25 mouse cellular contexts compared by ENCODE assay signal in genomic region chr14:46656249-46656648, GRCm38 (mm10).
A peak's percentile ranks its signal among the peaks of the same experiment; 100 is the strongest.
DNase-seq lines count a peak whose midpoint lies in the region; ATAC-seq and TF ChIP-seq lines count a peak whose summit lies in the region.
"Had no signal": no experiment of that assay in that cellular context is flagged by ENCODE, and none has a peak within 500 bp of the region (broad histone marks: within the 10 kb centered on the region; RNA-seq: fewer than 3 reads in every experiment).

No protein-coding gene starts in this region.

- TF ChIP-seq CTCF in kidney, adult 2 months (conservative IDR thresholded peaks at IDR 0.05; ENCODE audit: insufficient read depth, insufficient read length, low read depth, low read length): no peak

- no peaks in the 10 kb centered on the region for H3K9me3 ChIP-seq in heart, embryonic 10.5 days
- no peaks in the 10 kb centered on the region for H3K9me3 ChIP-seq in kidney, embryonic 15.5 days (replicated peaks)
- H3K9me3 ChIP-seq: embryonic facial prominence, embryonic 12.5 days; embryonic facial prominence, embryonic 15.5 days; heart, embryonic 13.5 days had no signal

- H3K36me3 ChIP-seq in heart, embryonic 10.5 days: no peaks in the 10 kb centered on the region
- H3K36me3 ChIP-seq in kidney, embryonic 15.5 days: no peaks in the 10 kb centered on the region
- no peaks in the 10 kb centered on the region for H3K36me3 ChIP-seq in kidney, adult 2 months (ENCODE audit: control insufficient read depth, insufficient read depth, low read length)
- H3K36me3 ChIP-seq: embryonic facial prominence, embryonic 12.5 days; embryonic facial prominence, embryonic 15.5 days; heart, embryonic 13.5 days had no signal

- intact Hi-C loops in heart, postnatal 14 days (cut with DNase I): no loop called here

- H3K27ac ChIP-seq in heart, embryonic 10.5 days: no peak overlapping the region
- peak overlapping the region; percentile 37; the same call in 1 of the 2 replicates for H3K27ac ChIP-seq in kidney, embryonic 15.5 days
- no peak overlapping the region for H3K27ac ChIP-seq in kidney, adult 2 months (ENCODE audit: insufficient read depth, low read depth, low read length)
- H3K27ac ChIP-seq: embryonic facial prominence, embryonic 12.5 days; embryonic facial prominence, embryonic 15.5 days; heart, embryonic 13.5 days; hindbrain, embryonic 14.5 days; hindbrain, postnatal 0 days had no signal

- no peak for TF ChIP-seq POLR2A in kidney, adult 2 months (IDR thresholded peaks at IDR 0.05; ENCODE audit: low read depth, low read length)

- ATAC-seq in kidney, embryonic 15.5 days (replicated peaks; ENCODE audit: low FRiP score): peak; percentile 59; the same call in 1 of the 2 replicates
- ATAC-seq: CD4-positive, CD25-positive, alpha-beta regulatory T cell, adult 4 months; forebrain, embryonic 14.5 days; forebrain, postnatal 0 days; hindbrain, postnatal 0 days; inflammation-experienced regulatory T-cells, adult 6 months; intestine, embryonic 16.5 days had no signal

- H3K4me3 ChIP-seq in heart, embryonic 10.5 days: no peak overlapping the region
- no peak overlapping the region for H3K4me3 ChIP-seq in kidney, embryonic 15.5 days (replicated peaks)
- no peak overlapping the region for H3K4me3 ChIP-seq in kidney, adult 2 months (ENCODE audit: insufficient read depth, low read depth, low read length)
- H3K4me3 ChIP-seq: embryonic facial prominence, embryonic 12.5 days; embryonic facial prominence, embryonic 15.5 days; heart, embryonic 13.5 days had no signal

- no peak overlapping the region for H3K9ac ChIP-seq in kidney, embryonic 15.5 days
- H3K9ac ChIP-seq: embryonic facial prominence, embryonic 12.5 days; embryonic facial prominence, embryonic 15.5 days; forebrain, postnatal 0 days; heart, embryonic 13.5 days; hindbrain, embryonic 14.5 days had no signal

- WGBS in heart, embryonic 10.5 days: 80% methylated on average over 10 of the region's 10 CpGs
- whole genome bisulfite sequencing in kidney, embryonic 15.5 days: 40% methylated on average over 10 of the region's 10 CpGs
- WGBS in kidney, adult 2 months: 41% methylated on average over 10 of the region's 10 CpGs

- peaks cover 10% of the 10 kb centered on the region for H3K4me1 ChIP-seq in heart, embryonic 10.5 days
- peaks cover 16% of the 10 kb centered on the region for H3K4me1 ChIP-seq in kidney, embryonic 15.5 days
- H3K4me1 ChIP-seq in kidney, adult 2 months (ENCODE audit: control insufficient read depth, insufficient read depth, low read length): no peaks in the 10 kb centered on the region

- no peak overlapping the region for H3K4me2 ChIP-seq in kidney, embryonic 15.5 days
- H3K4me2 ChIP-seq: embryonic facial prominence, embryonic 12.5 days; embryonic facial prominence, embryonic 15.5 days; heart, embryonic 13.5 days; hindbrain, embryonic 14.5 days had no signal

- H3K27me3 ChIP-seq in heart, embryonic 10.5 days (ENCODE audit: insufficient read depth, poor library complexity, severe bottlenecking): no peaks in the 10 kb centered on the region
- H3K27me3 ChIP-seq in kidney, embryonic 15.5 days: no peaks in the 10 kb centered on the region
- H3K27me3 ChIP-seq in kidney, adult 2 months (replicated peaks; ENCODE audit: control insufficient read depth, insufficient read depth, low read length): no peaks in the 10 kb centered on the region
- H3K27me3 ChIP-seq: embryonic facial prominence, embryonic 15.5 days; heart, embryonic 13.5 days had no signal

- peak; percentile 94 for DNase-seq in heart, adult 11 months
- DNase-seq in heart, postnatal 14 days: no peak
- DNase-seq in heart, adult 9 months (ENCODE audit: low spot score in 2 of 2): peak; percentile 9 to 39
- no peak for DNase-seq in heart, embryonic 10.5 days (ENCODE audit: low spot score)
- DNase-seq in kidney, adult 2 months: no peak
- DNase-seq: adrenal gland, adult 2 months; adrenal gland, postnatal 14 days; cerebellum, adult 11 months; cerebellum, adult 2 months; cerebellum, adult 9-11 months; cerebellum, postnatal 25 days; forebrain, postnatal 0 days; gastrocnemius, postnatal 14 days; heart, postnatal 4 days; kidney, adult 18-20 months had no signal

Comparison
In these comparisons a context has a peak if more than half of its experiments do, and no peak if none do; other contexts are left out.
1. DNase-seq: peak in heart, adult 11 months (single experiment) and heart, adult 9 months (2 of 2); none in heart, postnatal 14 days (0 of 2), heart, embryonic 10.5 days (single experiment) and kidney, adult 2 months (single experiment).